ENCODE assay signal across 21 mouse cellular contexts in genomic region chr19:23498011-23498410, GRCm38 (mm10). TPM values are rescaled to one million over a fixed set of nuclear protein-coding genes. Genes with fewer than 3 reads are reported as not detected.
"Had no signal": no experiment of that assay in that cellular context is flagged by ENCODE, and none has a peak within 500 bp of the region (broad histone marks: within the 10 kb centered on the region; RNA-seq: fewer than 3 reads in every experiment).

No protein-coding gene starts in this region.

- H3K4me2 ChIP-seq: liver, embryonic 15.5 days; lung, embryonic 14.5 days; midbrain, embryonic 12.5 days; midbrain, embryonic 15.5 days; neural tube, embryonic 13.5 days; neural tube, embryonic 15.5 days had no signal

- ATAC-seq: liver, postnatal 0 days; midbrain, embryonic 15.5 days had no signal

- H3K4me1 ChIP-seq: liver, embryonic 15.5 days; midbrain, embryonic 10.5 days; midbrain, embryonic 12.5 days; midbrain, embryonic 15.5 days had no signal

- H3K9ac ChIP-seq: liver, embryonic 15.5 days; liver, postnatal 0 days; lung, embryonic 14.5 days; midbrain, embryonic 12.5 days; midbrain, embryonic 15.5 days; neural tube, embryonic 13.5 days; neural tube, embryonic 15.5 days had no signal

- H3K9me3 ChIP-seq: liver, embryonic 15.5 days; midbrain, embryonic 10.5 days; midbrain, embryonic 12.5 days; midbrain, embryonic 15.5 days; neural tube, embryonic 13.5 days; neural tube, embryonic 15.5 days had no signal

- H3K27ac ChIP-seq: liver, embryonic 15.5 days; midbrain, embryonic 10.5 days; midbrain, embryonic 12.5 days; midbrain, embryonic 15.5 days; neural tube, embryonic 13.5 days; neural tube, embryonic 15.5 days had no signal

- H3K27me3 ChIP-seq: liver, embryonic 15.5 days; midbrain, embryonic 12.5 days; midbrain, embryonic 15.5 days; neural tube, embryonic 13.5 days; neural tube, embryonic 15.5 days had no signal

- H3K4me3 ChIP-seq: liver, embryonic 15.5 days; midbrain, embryonic 10.5 days; midbrain, embryonic 12.5 days; midbrain, embryonic 15.5 days; myocyte; neural tube, embryonic 13.5 days; neural tube, embryonic 15.5 days had no signal

- H3K36me3 ChIP-seq: liver, embryonic 15.5 days; midbrain, embryonic 10.5 days; midbrain, embryonic 12.5 days; midbrain, embryonic 15.5 days; neural tube, embryonic 13.5 days; neural tube, embryonic 15.5 days had no signal

- DNase-seq: liver, postnatal 0 days; lung, embryonic 14.5 days; lung, postnatal 10 days; lung, postnatal 4 days; retina, postnatal 1 day; right cerebral cortex, adult 18-20 months; right cerebral cortex, postnatal 25 days; right cerebral cortex, postnatal 4 days; spleen, adult 18-20 months; thymus, adult 2 months; thymus, postnatal 25 days; thymus, postnatal 4 days had no signal

RNA-seq across cellular contexts. Expression of gene Mamdc2, which starts 49.8 kb away (rescaled TPM):
- total RNA-seq: megakaryocyte, adult 5-6 weeks; megakaryocyte-erythroid progenitor cell, adult 5-6 weeks had no signal
